Mouse (Mus musculus) embryonic facial prominence, embryonic 14.5 days (tissue): ENCODE results near the gene Calr3. TPM values are rescaled to one million over a fixed set of nuclear protein-coding genes. Genes with fewer than 3 reads are reported as not detected.

Experiments used
- ATAC-seq: fragments of 200-750 bp; cut with Nextera tagmentation; 2 replicates; pipeline ENCODE4 v1.8.0; 2017; ENCODE audit warnings: low read depth, moderate number of reproducible peaks, moderate TSS enrichment
- DNase-seq: peaks from one replicate; pipeline ENCODE4 v3.0.0-alpha.2; 2015; ENCODE audit warnings: low spot score
- H3K27ac ChIP-seq: fragments of 300-500 bp; sonication (generic); replicated peaks from 2 replicates; pipeline ENCODE4 v1.5.1; 2014; ENCODE audit warnings: low read depth, mild to moderate bottlenecking, low read length, moderate library complexity
- H3K27me3 ChIP-seq: fragments of 300-500 bp; sonication (generic); replicated peaks from 2 replicates; pipeline ENCODE4 v1.6.1; 2014; ENCODE audit warnings: low read length; ENCODE audit not compliant: control insufficient read depth, insufficient read depth
- H3K36me3 ChIP-seq: fragments of 300-500 bp; sonication (generic); 2 replicates; pipeline ENCODE4 v1.6.1; 2014; ENCODE audit warnings: low read length, mixed read lengths; ENCODE audit not compliant: control insufficient read depth, insufficient read depth
- H3K4me1 ChIP-seq: fragments of 300-500 bp; sonication (generic); 2 replicates; pipeline ENCODE4 v1.6.1; 2014; ENCODE audit warnings: antibody characterized with exemption, low read length; ENCODE audit not compliant: control insufficient read depth, insufficient read depth
- H3K4me2 ChIP-seq: fragments of 300-500 bp; sonication (generic); 2 replicates; pipeline ENCODE4 v1.6.1; 2014; ENCODE audit warnings: low read depth, mild to moderate bottlenecking, low read length, moderate library complexity, mixed read lengths
- H3K4me3 ChIP-seq: fragments of 300-500 bp; sonication (generic); 2 replicates; pipeline ENCODE4 v1.5.1; 2014; ENCODE audit warnings: low read depth, mild to moderate bottlenecking, low read length
- H3K9ac ChIP-seq: fragments of 300-500 bp; sonication (generic); 2 replicates; pipeline ENCODE4 v1.6.1; 2014; ENCODE audit warnings: low read depth, mild to moderate bottlenecking, low read length, moderate library complexity, mixed read lengths
- H3K9me3 ChIP-seq: fragments of 300-500 bp; sonication (generic); 2 replicates; pipeline ENCODE4 v1.6.1; 2016; ENCODE audit warnings: low read length; ENCODE audit not compliant: control insufficient read depth
- WGBS: fragments of 180-500 bp; shearing (Covaris S2); extraction: QIAGEN DNeasy Blood & Tissue Kit; methylation state at CpG from one replicate; pipeline ENCODE4 v1.1.7; 2014; 5-methylcytosine and 5-hydroxymethylcytosine counted together
- microRNA-seq: library from miRNA; unstranded; fragments of <30 nt; microRNA quantifications from one replicate; pipeline ENCODE4, GENCODE M21; 2016; ENCODE audit warnings: borderline number of aligned reads
- polyA plus RNA-seq: library from polyadenylated mRNA; unstranded; fragments of >200 nt; fragmentation: Nextera tagmentation; extraction: Ambion mirVana; gene quantifications from 2 replicates; pipeline ENCODE4 v1.2.1, GENCODE M21; 2014

The Calr3 gene
- polyA plus RNA-seq, 1 experiment from 2014 or later = 1.7 TPM

DNA sequence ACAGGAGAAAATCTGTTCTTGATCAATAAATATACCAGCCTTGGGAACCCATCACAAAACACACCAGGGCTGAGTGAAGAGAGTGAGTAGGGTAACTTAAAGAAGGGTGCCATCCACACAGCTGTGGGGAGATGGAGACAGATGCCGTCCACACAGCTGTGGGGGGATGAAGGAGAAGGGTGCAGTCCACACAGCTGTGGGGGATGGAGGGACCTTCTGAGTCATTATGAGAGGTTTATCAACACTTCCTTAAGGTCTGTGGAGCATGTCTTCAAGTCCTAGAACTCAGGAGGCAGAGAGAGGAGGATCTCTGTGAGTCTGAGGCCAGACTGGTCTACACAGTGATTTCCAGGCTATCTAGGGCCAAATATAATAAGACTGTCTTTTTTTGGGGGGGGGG, 42.3 kb downstream of the Calr3 start:
- H3K36me3 ChIP-seq = peaks cover 28% of the 10 kb centered on the region; the same call in 1 of the 2 replicates
- ATAC-seq (no peak), DNase-seq (no peak)
- H3K4me2 ChIP-seq = no peak overlapping the region
- no peak overlapping the region for H3K27ac ChIP-seq
- no peak overlapping the region for H3K9ac ChIP-seq
- WGBS = 79% methylated on average over 1 of the region's 1 CpGs
- no peaks in the 10 kb centered on the region for H3K9me3 ChIP-seq
- H3K27me3 ChIP-seq = no peaks in the 10 kb centered on the region
- H3K4me3 ChIP-seq = no peak overlapping the region
- no peaks in the 10 kb centered on the region for H3K4me1 ChIP-seq

DNA sequence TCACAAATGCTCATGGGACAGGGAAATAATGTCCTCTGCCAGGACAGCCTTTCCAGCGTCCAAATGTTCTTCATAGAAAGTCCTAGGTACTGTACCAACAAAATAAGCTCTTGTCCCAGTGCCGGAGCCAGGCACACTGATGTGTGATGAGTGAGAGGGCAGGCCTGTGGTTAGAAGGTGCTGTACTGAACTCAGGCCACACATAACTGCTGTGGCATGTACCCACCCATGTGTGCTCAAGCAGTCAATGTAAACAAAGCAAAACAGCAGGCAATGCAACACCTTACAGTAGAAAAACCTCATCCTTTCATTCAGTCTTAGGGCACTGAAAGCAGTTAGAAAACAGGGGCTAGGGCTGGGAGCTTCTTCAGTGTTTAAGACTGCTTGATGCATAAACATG, 57.9 kb downstream of the Calr3 start:
- WGBS = 82% methylated on average over 2 of the region's 2 CpGs
- H3K4me2 ChIP-seq = no peak overlapping the region
- H3K36me3 ChIP-seq = peaks cover 98% of the 10 kb centered on the region
- no peak overlapping the region for H3K4me3 ChIP-seq
- H3K9ac ChIP-seq = no peak overlapping the region
- ATAC-seq = no peak
- H3K9me3 ChIP-seq = no peaks in the 10 kb centered on the region
- H3K27ac ChIP-seq = no peak overlapping the region
- no peaks in the 10 kb centered on the region for H3K4me1 ChIP-seq
- H3K27me3 ChIP-seq = no peaks in the 10 kb centered on the region
- DNase-seq = no peak

DNA sequence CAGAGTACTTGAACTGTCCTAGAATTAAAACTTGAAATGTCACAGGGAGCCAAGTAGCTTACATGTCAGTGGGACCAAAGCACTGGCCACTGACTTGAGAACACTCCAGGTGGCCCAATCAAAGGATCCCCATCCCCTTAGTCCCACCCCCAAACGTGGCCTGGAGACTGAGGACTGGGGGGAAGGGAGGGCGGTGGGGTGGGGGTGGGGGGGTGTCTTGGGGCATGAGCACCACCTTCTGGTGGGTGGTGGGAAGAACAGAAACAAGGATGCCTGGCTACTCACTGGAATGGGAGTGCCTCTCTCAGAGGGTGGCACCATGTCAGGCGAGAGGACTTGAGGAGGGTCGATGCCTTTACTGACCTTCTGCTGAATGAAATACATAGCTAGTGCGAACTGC, 61.3 kb downstream of the Calr3 start:
- no peak for DNase-seq
- 78% methylated on average over 3 of the region's 5 CpGs for WGBS
- no peak overlapping the region for H3K4me3 ChIP-seq
- ATAC-seq = no peak
- H3K27ac ChIP-seq = no peak overlapping the region
- no peaks in the 10 kb centered on the region for H3K9me3 ChIP-seq
- H3K36me3 ChIP-seq = peaks cover 100% of the 10 kb centered on the region
- H3K4me1 ChIP-seq = no peaks in the 10 kb centered on the region
- no peak overlapping the region for H3K9ac ChIP-seq
- no peak overlapping the region for H3K4me2 ChIP-seq
- H3K27me3 ChIP-seq = no peaks in the 10 kb centered on the region

DNA sequence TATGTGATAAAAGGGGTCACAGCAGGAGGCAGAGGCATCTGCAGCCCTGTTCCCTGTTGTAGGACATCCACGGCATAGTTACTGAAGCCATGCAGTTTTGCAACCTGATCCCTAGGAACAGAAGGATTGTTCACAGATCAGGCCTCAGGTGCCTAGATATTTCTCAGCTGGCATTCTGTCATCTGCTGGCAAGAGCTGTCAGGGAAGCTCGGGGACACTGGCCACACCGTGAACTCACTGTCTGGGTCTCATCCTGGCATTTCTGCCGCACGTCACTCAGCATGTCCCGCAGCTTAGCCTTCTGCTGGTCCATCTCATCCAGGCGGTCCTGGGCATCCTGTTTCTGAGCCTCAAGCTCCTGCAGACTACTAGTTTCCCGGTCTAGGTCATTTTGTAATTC, 63.0 kb downstream of the Calr3 start:
- Histone ChIP-seq H3K9ac (no peak overlapping the region), H3K4me1 (no peaks in the 10 kb centered on the region), H3K4me3 (no peak overlapping the region), H3K27me3 (no peaks in the 10 kb centered on the region), H3K27ac (no peak overlapping the region), H3K9me3 (no peaks in the 10 kb centered on the region), H3K36me3 (peaks cover 98% of the 10 kb centered on the region), H3K4me2 (no peak overlapping the region)
- no peak for ATAC-seq
- DNase-seq = no peak
- WGBS = 86% methylated on average over 8 of the region's 8 CpGs

DNA sequence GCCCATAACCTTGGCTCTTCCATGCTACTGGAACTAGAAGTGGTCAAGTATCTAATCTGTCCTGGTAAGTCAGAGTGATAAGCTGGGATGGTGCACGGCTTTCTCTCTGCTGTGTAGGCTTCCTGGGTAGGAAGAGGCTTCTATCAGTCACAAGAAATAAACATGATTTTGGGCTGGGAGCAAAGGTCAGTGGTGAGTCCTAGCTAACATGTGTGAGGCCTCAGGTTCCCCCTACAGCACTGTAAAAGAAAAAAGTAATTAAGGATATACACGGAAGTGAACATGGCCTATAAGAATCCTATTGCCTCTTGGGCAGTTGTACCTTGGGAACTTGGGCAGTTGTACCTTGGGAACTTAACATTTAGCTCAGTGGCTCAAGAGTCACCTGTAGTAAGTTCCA, 66.8 kb downstream of the Calr3 start:
- peaks cover 98% of the 10 kb centered on the region for H3K36me3 ChIP-seq
- DNase-seq (no peak), ATAC-seq (no peak)
- H3K27me3 ChIP-seq = no peaks in the 10 kb centered on the region
- no peak overlapping the region for H3K4me3 ChIP-seq
- no peaks in the 10 kb centered on the region for H3K9me3 ChIP-seq
- no peak overlapping the region for H3K4me2 ChIP-seq
- no peak overlapping the region for H3K9ac ChIP-seq
- WGBS = 93% methylated on average over 2 of the region's 2 CpGs
- H3K27ac ChIP-seq = no peak overlapping the region
- no peaks in the 10 kb centered on the region for H3K4me1 ChIP-seq

DNA sequence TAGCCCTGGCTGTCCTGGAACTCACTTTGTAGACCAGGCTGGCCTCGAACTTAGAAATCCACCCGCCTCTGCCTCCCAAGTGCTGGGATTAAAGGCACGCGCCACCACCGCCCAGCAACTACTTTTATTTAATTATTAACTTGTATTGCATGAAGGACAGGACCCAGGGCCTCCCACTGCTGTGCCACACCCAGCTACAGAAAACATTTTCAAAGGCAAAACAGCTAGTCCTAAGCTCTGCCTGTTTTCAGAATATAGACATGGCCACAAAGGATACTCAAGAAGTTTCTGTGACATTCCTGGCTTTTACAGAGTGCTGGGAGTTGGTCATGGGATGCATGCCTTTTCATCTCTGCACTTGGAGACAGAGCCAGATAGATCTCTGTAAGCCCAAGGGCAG, 67.4 kb downstream of the Calr3 start:
- H3K4me3 ChIP-seq = no peak overlapping the region
- no peak overlapping the region for H3K4me2 ChIP-seq
- no peak overlapping the region for H3K27ac ChIP-seq
- H3K36me3 ChIP-seq = peaks cover 98% of the 10 kb centered on the region
- H3K4me1 ChIP-seq = no peaks in the 10 kb centered on the region
- 97% methylated on average over 4 of the region's 5 CpGs for WGBS
- H3K9me3 ChIP-seq = no peaks in the 10 kb centered on the region
- no peak overlapping the region for H3K9ac ChIP-seq
- DNase-seq (no peak), ATAC-seq (no peak)
- H3K27me3 ChIP-seq = no peaks in the 10 kb centered on the region

DNA sequence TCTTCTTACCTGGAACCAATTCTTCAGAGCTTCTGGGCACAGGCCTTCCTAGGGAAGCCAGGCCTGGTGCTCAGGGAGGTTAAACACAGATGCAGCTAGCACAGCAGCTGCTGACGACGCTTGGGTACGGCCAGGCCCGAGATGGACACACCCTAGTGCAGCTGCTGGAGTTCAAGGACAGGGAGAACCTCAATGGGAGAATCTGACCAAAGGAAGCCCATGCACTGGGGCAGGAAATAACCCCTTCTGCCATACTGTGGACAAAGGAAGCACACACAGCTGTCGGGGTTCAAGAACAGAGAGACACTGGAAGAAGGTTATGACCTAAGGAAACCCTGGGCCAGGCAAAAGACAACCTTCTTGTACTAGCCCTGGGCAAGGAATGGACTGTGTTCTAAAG, 68.5 kb downstream of the Calr3 start:
- Histone ChIP-seq H3K4me2 (no peak overlapping the region), H3K27me3 (no peaks in the 10 kb centered on the region), H3K9ac (no peak overlapping the region), H3K27ac (no peak overlapping the region), H3K9me3 (no peaks in the 10 kb centered on the region), H3K4me3 (no peak overlapping the region), H3K4me1 (no peaks in the 10 kb centered on the region), H3K36me3 (peaks cover 98% of the 10 kb centered on the region)
- DNase-seq = no peak
- WGBS = 71% methylated on average over 5 of the region's 5 CpGs
- ATAC-seq = no peak

Small RNA genes lying within 50 kb of the gene (microRNA-seq; reads per million reads assigned to microRNA genes)
- 2.2 reads per million, percentile 8 among the genes with 10 or more reads in this experiment for gene Mir7068

Other genes starting within 250 kb of the Calr3 start
- gene Cib3, start 231.0 kb downstream of the Calr3 start, polyA plus RNA-seq = 0.39 TPM in 1 of 2 replicates, not detected in the other
- not detected in 2 replicates for gene Gm11034, start 230.2 kb downstream of the Calr3 start, polyA plus RNA-seq
- gene Fam32a, start 224.1 kb downstream of the Calr3 start, polyA plus RNA-seq = 57.6 and 59.0 TPM in 2 replicates
- gene Ap1m1, start 203.9 kb downstream of the Calr3 start, polyA plus RNA-seq = 85.2 and 107 TPM in 2 replicates
- 23.1 and 26.5 TPM in 2 replicates for gene Gm10282, start 138.6 kb downstream of the Calr3 start, polyA plus RNA-seq
- gene Klf2, start 124.8 kb downstream of the Calr3 start, polyA plus RNA-seq = 19.9 and 22.1 TPM in 2 replicates
- gene Eps15l1, start 22.4 kb downstream of the Calr3 start, polyA plus RNA-seq = 50.2 and 56.4 TPM in 2 replicates
- 12.3 and 13.4 TPM in 2 replicates for gene 1700030K09Rik, start within 50 bp of the Calr3 start, polyA plus RNA-seq
- 57.4 and 57.9 TPM in 2 replicates for gene Cherp, start 31.4 kb upstream of the Calr3 start, polyA plus RNA-seq
- gene Slc35e1, start 48.7 kb upstream of the Calr3 start, polyA plus RNA-seq = 14.9 and 15.4 TPM in 2 replicates
- gene Med26, start 104.4 kb upstream of the Calr3 start, polyA plus RNA-seq = 13.9 and 16.2 TPM in 2 replicates
- gene Smim7, start 127.2 kb upstream of the Calr3 start, polyA plus RNA-seq = 100 and 113 TPM in 2 replicates
- 60.1 and 70.6 TPM in 2 replicates for gene Tmem38a, start 128.2 kb upstream of the Calr3 start, polyA plus RNA-seq
- gene Nwd1, start 202.8 kb upstream of the Calr3 start, polyA plus RNA-seq = 0.17 and 0.29 TPM in 2 replicates